ENCODE assay signal across 18 mouse cellular contexts in genomic region chr11:64186590-64186989, GRCm38 (mm10).
DNase-seq lines count a peak whose midpoint lies in the region; ATAC-seq and TF ChIP-seq lines count a peak whose summit lies in the region.
"Had no signal": no experiment of that assay in that cellular context is flagged by ENCODE, and none has a peak within 500 bp of the region (broad histone marks: within the 10 kb centered on the region; RNA-seq: fewer than 3 reads in every experiment).

No protein-coding gene starts in this region.

- no peaks in the 10 kb centered on the region for H3K36me3 ChIP-seq in kidney, adult 2 months (ENCODE audit: control insufficient read depth, insufficient read depth, low read length)
- no peaks in the 10 kb centered on the region for H3K36me3 ChIP-seq in stomach, postnatal 0 days (ENCODE audit: control insufficient read depth, insufficient read depth, low read length)
- H3K36me3 ChIP-seq: embryonic facial prominence, embryonic 15.5 days; forebrain, embryonic 10.5 days; heart, embryonic 10.5 days; hindbrain, embryonic 12.5 days had no signal

- H3K9me3 ChIP-seq in stomach, postnatal 0 days (ENCODE audit: control insufficient read depth, low read length), result no peaks in the 10 kb centered on the region
- H3K9me3 ChIP-seq: embryonic facial prominence, embryonic 15.5 days; forebrain, embryonic 10.5 days; heart, embryonic 10.5 days; hindbrain, embryonic 12.5 days had no signal

- no peak overlapping the region for H3K4me3 ChIP-seq in kidney, adult 2 months (ENCODE audit: insufficient read depth, low read depth, low read length)
- H3K4me3 ChIP-seq in stomach, postnatal 0 days (ENCODE audit: low read depth, low read length), result no peak overlapping the region
- H3K4me3 ChIP-seq: embryonic facial prominence, embryonic 15.5 days; erythroblast, embryonic 14.5 days; forebrain, embryonic 10.5 days; heart, embryonic 10.5 days; hindbrain, embryonic 12.5 days had no signal

- no peak overlapping the region for H3K9ac ChIP-seq in stomach, postnatal 0 days (ENCODE audit: low read length)
- H3K9ac ChIP-seq: embryonic facial prominence, embryonic 15.5 days; hindbrain, embryonic 12.5 days had no signal

- peak; percentile 16 for DNase-seq in kidney, adult 2 months
- peak; percentile 14 for DNase-seq in kidney, adult 9 months
- peak; percentile 32 for DNase-seq in kidney, postnatal 14 days
- peak; percentile 24 for DNase-seq in stomach, postnatal 0 days (ENCODE audit: low spot score)
- no peak for DNase-seq in layer of hippocampus, adult 11-12 months (ENCODE audit: low spot score)
- no peak for DNase-seq in embryo, embryonic 11 days
- no peak for DNase-seq in thymus, postnatal 25 days
- DNase-seq: adrenal gland, adult 8-10 months; adrenal gland, postnatal 36 days; heart, adult 18-20 months; heart, postnatal 10 days; heart, postnatal 4 days had no signal

- 42% methylated on average over 2 of the region's 2 CpGs for WGBS in kidney, adult 2 months
- 37% methylated on average over 2 of the region's 2 CpGs for WGBS in stomach, postnatal 0 days

- no peak overlapping the region for H3K4me2 ChIP-seq in stomach, postnatal 0 days (replicated peaks; ENCODE audit: low read depth)
- H3K4me2 ChIP-seq: embryonic facial prominence, embryonic 15.5 days; hindbrain, embryonic 12.5 days had no signal

- no peak for TF ChIP-seq EP300 in stomach, postnatal 0 days (optimal IDR thresholded peaks at IDR 0.05)

- peak; percentile 72; the same call in 1 of the 2 replicates for ATAC-seq in stomach, postnatal 0 days (ENCODE audit: low FRiP score, low TSS enrichment)
- ATAC-seq: forebrain, embryonic 14.5 days had no signal

- H3K27me3 ChIP-seq in kidney, adult 2 months (replicated peaks; ENCODE audit: control insufficient read depth, insufficient read depth, low read length), result no peaks in the 10 kb centered on the region
- H3K27me3 ChIP-seq in stomach, postnatal 0 days (ENCODE audit: control insufficient read depth, insufficient read depth, low read length), result no peaks in the 10 kb centered on the region
- H3K27me3 ChIP-seq: embryonic facial prominence, embryonic 15.5 days; hindbrain, embryonic 12.5 days had no signal

- H3K27ac ChIP-seq in kidney, adult 2 months (ENCODE audit: insufficient read depth, low read depth, low read length), result no peak overlapping the region
- no peak overlapping the region for H3K27ac ChIP-seq in stomach, postnatal 0 days (replicated peaks)
- H3K27ac ChIP-seq: embryonic facial prominence, embryonic 15.5 days; forebrain, embryonic 10.5 days; heart, embryonic 10.5 days; hindbrain, embryonic 12.5 days had no signal

- no peaks in the 10 kb centered on the region for H3K4me1 ChIP-seq in kidney, adult 2 months (ENCODE audit: control insufficient read depth, insufficient read depth, low read length)
- H3K4me1 ChIP-seq in stomach, postnatal 0 days (replicated peaks; ENCODE audit: control insufficient read depth, insufficient read depth), result no peaks in the 10 kb centered on the region
- H3K4me1 ChIP-seq: embryonic facial prominence, embryonic 15.5 days; heart, embryonic 10.5 days had no signal

- no peak for TF ChIP-seq CTCF in kidney, adult 2 months (conservative IDR thresholded peaks at IDR 0.05; ENCODE audit: insufficient read depth, insufficient read length, low read depth, low read length)
- no peak for TF ChIP-seq CTCF in stomach, postnatal 0 days (IDR thresholded peaks at IDR 0.05; ENCODE audit: low read depth)

- TF ChIP-seq POLR2A in kidney, adult 2 months (IDR thresholded peaks at IDR 0.05; ENCODE audit: low read depth, low read length), result no peak

Comparison
In these comparisons a context has a peak if more than half of its experiments do, and no peak if none do; other contexts are left out.
1. DNase-seq: peak in kidney, adult 2 months (single experiment), kidney, adult 9 months (single experiment), kidney, postnatal 14 days (single experiment) and stomach, postnatal 0 days (single experiment); none in layer of hippocampus, adult 11-12 months (single experiment), embryo, embryonic 11 days (single experiment) and thymus, postnatal 25 days (single experiment).